Mouse (Mus musculus): ENCODE results near the gene Pdcd5. TPM values are rescaled to one million over a fixed set of nuclear protein-coding genes. Genes with fewer than 3 reads are reported as not detected.

Pdcd5 gene
- polyA plus RNA-seq (2014; fragmentation: Illumina TruSeq; extraction: RNeasy Lipid Tissue Mini Kit (QIAGEN cat#74804); ENCODE audit: low read depth, low replicate concordance) = 1,152 TPM

DNA sequence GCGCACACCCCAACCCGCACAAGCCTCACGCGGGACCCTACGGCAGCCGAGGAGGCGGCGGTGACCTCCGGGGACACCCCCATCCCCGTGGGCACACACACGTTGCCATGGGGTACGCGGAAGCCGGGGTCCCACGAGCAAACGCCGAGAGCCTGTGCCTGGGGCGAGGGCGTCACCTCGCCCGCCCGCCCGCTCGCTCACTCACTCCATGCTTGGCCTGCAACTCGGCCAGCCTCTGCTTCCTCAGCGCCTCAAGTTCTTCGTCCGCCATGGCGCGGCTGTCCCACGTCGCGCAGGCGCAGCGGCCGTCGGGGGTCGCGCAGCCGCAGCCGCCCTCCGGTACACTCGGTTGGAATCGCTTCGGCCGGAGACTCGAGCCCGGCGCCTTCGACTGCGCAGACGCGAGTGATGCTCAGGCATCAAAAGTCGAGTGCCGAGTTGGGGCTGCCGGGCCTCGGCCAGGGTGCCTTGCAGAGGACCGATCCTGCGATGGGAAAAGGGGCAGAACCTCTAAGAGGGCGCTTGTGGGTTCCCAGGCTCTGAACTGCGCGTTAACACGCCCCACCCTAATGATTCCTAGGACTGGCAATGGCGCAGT lies at the start of gene Pdcd5:
Gene Pdcd5, minus strand, starts transcription at position 421 of the 598 bp plus-strand sequence.

Other genes starting within 250 kb of the Pdcd5 start
- gene Slc7a9, start 198.7 kb downstream of the Pdcd5 start, polyA plus RNA-seq (2014; fragmentation: Illumina TruSeq; extraction: RNeasy Lipid Tissue Mini Kit (QIAGEN cat#74804); ENCODE audit: low read depth, low replicate concordance) = not detected
- gene Tdrd12, start 109.8 kb downstream of the Pdcd5 start, polyA plus RNA-seq (2014; fragmentation: Illumina TruSeq; extraction: RNeasy Lipid Tissue Mini Kit (QIAGEN cat#74804); ENCODE audit: low read depth, low replicate concordance) = 83.7 TPM
- gene Nudt19, start 91.2 kb downstream of the Pdcd5 start, polyA plus RNA-seq (2014; fragmentation: Illumina TruSeq; extraction: RNeasy Lipid Tissue Mini Kit (QIAGEN cat#74804); ENCODE audit: low read depth, low replicate concordance) = 38.2 TPM
- gene Rgs9bp, start 61.9 kb downstream of the Pdcd5 start, polyA plus RNA-seq (2014; fragmentation: Illumina TruSeq; extraction: RNeasy Lipid Tissue Mini Kit (QIAGEN cat#74804); ENCODE audit: low read depth, low replicate concordance) = 0.13 TPM
- 11.5 TPM for gene Ankrd27, start 61.3 kb downstream of the Pdcd5 start, polyA plus RNA-seq (2014; fragmentation: Illumina TruSeq; extraction: RNeasy Lipid Tissue Mini Kit (QIAGEN cat#74804); ENCODE audit: low read depth, low replicate concordance)
- gene Dpy19l3, start 106.9 kb upstream of the Pdcd5 start, polyA plus RNA-seq (2014; fragmentation: Illumina TruSeq; extraction: RNeasy Lipid Tissue Mini Kit (QIAGEN cat#74804); ENCODE audit: low read depth, low replicate concordance) = 15.0 TPM
- gene Zfp507, start 155.5 kb upstream of the Pdcd5 start, polyA plus RNA-seq (2014; fragmentation: Illumina TruSeq; extraction: RNeasy Lipid Tissue Mini Kit (QIAGEN cat#74804); ENCODE audit: low read depth, low replicate concordance) = 15.0 TPM